Mouse (Mus musculus) heart, embryonic 16.5 days (tissue): ENCODE results near the gene Secisbp2. TPM values are rescaled to one million over a fixed set of nuclear protein-coding genes. Genes with fewer than 3 reads are reported as not detected.
"Not testable (repeated sequence)": the region's sequence is repeated elsewhere in the genome, so short reads cannot be mapped to it uniquely, and the experiment has no call there.

Experiments
- ATAC-seq: fragments of 200-750 bp; cut with Nextera tagmentation; replicated peaks from 2 replicates; pipeline ENCODE4 v1.8.0; 2017; ENCODE audit warnings: moderate number of reproducible peaks; ENCODE audit not compliant: insufficient read depth, low FRiP score; ENCODE audit errors: extremely low read depth
- H3K27ac ChIP-seq: fragments of 300-500 bp; sonication (generic); 2 replicates; pipeline ENCODE4 v1.5.1; 2014; ENCODE audit warnings: mild to moderate bottlenecking, low read length, control low read depth, moderate library complexity
- H3K27me3 ChIP-seq: fragments of 300-500 bp; sonication (generic); 2 replicates; pipeline ENCODE4 v1.6.1; 2014; ENCODE audit warnings: low read length, mixed read lengths; ENCODE audit not compliant: control insufficient read depth, insufficient read depth
- H3K36me3 ChIP-seq: fragments of 300-500 bp; sonication (generic); 2 replicates; pipeline ENCODE4 v1.6.1; 2014; ENCODE audit not compliant: control insufficient read depth, insufficient read depth
- H3K4me1 ChIP-seq: fragments of 300-500 bp; sonication (generic); 2 replicates; pipeline ENCODE4 v1.6.1; 2014; ENCODE audit warnings: low read length, mixed read lengths; ENCODE audit not compliant: control insufficient read depth, insufficient read depth
- H3K4me2 ChIP-seq: fragments of 300-500 bp; sonication (generic); 2 replicates; pipeline ENCODE4 v1.6.1; 2014; ENCODE audit warnings: low read depth, mild to moderate bottlenecking, control low read depth, low read length
- H3K4me3 ChIP-seq: fragments of 300-500 bp; sonication (generic); 2 replicates; pipeline ENCODE4 v1.5.1; 2014; ENCODE audit warnings: mild to moderate bottlenecking, control low read depth, low read length
- H3K9ac ChIP-seq: fragments of 300-500 bp; sonication (generic); 2 replicates; pipeline ENCODE4 v1.6.1; 2014; ENCODE audit warnings: low read length, control low read depth
- H3K9me3 ChIP-seq: fragments of 300-500 bp; sonication (generic); replicated peaks from 2 replicates; pipeline ENCODE4 v1.6.1; 2016; ENCODE audit warnings: low read length; ENCODE audit not compliant: control insufficient read depth
- WGBS: fragments of 180-500 bp; shearing (Covaris S2); extraction: QIAGEN DNeasy Blood & Tissue Kit; methylation state at CpG from one replicate; pipeline ENCODE4 v1.1.7; 2014; 5-methylcytosine and 5-hydroxymethylcytosine counted together
- polyA plus RNA-seq: library from polyadenylated mRNA; unstranded; fragments of >200 nt; fragmentation: Nextera tagmentation; extraction: Ambion mirVana; gene quantifications from 2 replicates; pipeline ENCODE4 v1.2.1, GENCODE M21; 2015

Secisbp2 gene
- polyA plus RNA-seq, 1 experiment from 2014 or later: 30.2 TPM

GRCm38 (mm10) chr13:51617306-51617705 is 34.2 kb upstream of the Secisbp2 start:
- H3K4me2 ChIP-seq: no peak overlapping the region
- H3K27me3 ChIP-seq: no peaks in the 10 kb centered on the region
- 49% methylated on average over 1 of the region's 1 CpGs for WGBS
- no peaks in the 10 kb centered on the region for H3K36me3 ChIP-seq
- H3K4me3 ChIP-seq: no peak overlapping the region
- no peaks in the 10 kb centered on the region for H3K9me3 ChIP-seq
- no peak overlapping the region for H3K27ac ChIP-seq
- H3K9ac ChIP-seq: no peak overlapping the region
- H3K4me1 ChIP-seq: no peaks in the 10 kb centered on the region
- no peak for ATAC-seq

- WGBS: 15% methylated on average over 6 of the region's 6 CpGs
- Histone ChIP-seq H3K9ac (no peak overlapping the region), H3K4me2 (peak overlapping the region; percentile 39; the same call in 1 of the 2 replicates), H3K4me3 (no peak overlapping the region), H3K36me3 (no peaks in the 10 kb centered on the region), H3K27me3 (no peaks in the 10 kb centered on the region), H3K9me3 (no peaks in the 10 kb centered on the region), H3K27ac (no peak overlapping the region), H3K4me1 (no peaks in the 10 kb centered on the region)
- no peak for ATAC-seq
Observed at GRCm38 (mm10) chr13:51617861-51618260, 33.6 kb upstream of the Secisbp2 start.

- ATAC-seq: no peak
- Histone ChIP-seq H3K4me3 (no peak overlapping the region), H3K27me3 (no peaks in the 10 kb centered on the region), H3K9ac (no peak overlapping the region), H3K27ac (no peak overlapping the region), H3K4me2 (no peak overlapping the region), H3K4me1 (no peaks in the 10 kb centered on the region), H3K9me3 (no peaks in the 10 kb centered on the region), H3K36me3 (no peaks in the 10 kb centered on the region)
- WGBS: 30% methylated on average over 9 of the region's 9 CpGs
Observed at GRCm38 (mm10) chr13:51618602-51619001, 32.9 kb upstream of the Secisbp2 start.

GRCm38 (mm10) chr13:51622626-51623025 is 28.9 kb upstream of the Secisbp2 start:
- no peaks in the 10 kb centered on the region for H3K4me1 ChIP-seq
- H3K27me3 ChIP-seq: no peaks in the 10 kb centered on the region
- H3K9ac ChIP-seq: no peak overlapping the region
- no peak overlapping the region for H3K4me2 ChIP-seq
- no peaks in the 10 kb centered on the region for H3K36me3 ChIP-seq
- WGBS: 65% methylated on average over 5 of the region's 5 CpGs
- H3K4me3 ChIP-seq: no peak overlapping the region
- no peak for ATAC-seq
- no peaks in the 10 kb centered on the region for H3K9me3 ChIP-seq
- H3K27ac ChIP-seq: no peak overlapping the region

- Histone ChIP-seq H3K27me3 (no peaks in the 10 kb centered on the region), H3K27ac (no peak overlapping the region), H3K4me2 (no peak overlapping the region), H3K4me1 (no peaks in the 10 kb centered on the region), H3K4me3 (no peak overlapping the region), H3K9ac (no peak overlapping the region), H3K9me3 (no peaks in the 10 kb centered on the region), H3K36me3 (no peaks in the 10 kb centered on the region)
- WGBS: 78% methylated on average over 2 of the region's 2 CpGs
- ATAC-seq: no peak
Observed at GRCm38 (mm10) chr13:51623678-51624077, 27.8 kb upstream of the Secisbp2 start.

GRCm38 (mm10) chr13:51628273-51628848 is 23.1 kb upstream of the Secisbp2 start:
- no peak for ATAC-seq
- 74% methylated on average over 6 of the region's 6 CpGs for WGBS
- Histone ChIP-seq H3K4me1 (no peaks in the 10 kb centered on the region), H3K36me3 (no peaks in the 10 kb centered on the region), H3K4me3 (no peak overlapping the region), H3K9ac (no peak overlapping the region), H3K27ac (no peak overlapping the region), H3K4me2 (no peak overlapping the region), H3K9me3 (no peaks in the 10 kb centered on the region), H3K27me3 (no peaks in the 10 kb centered on the region)

GRCm38 (mm10) chr13:51631354-51631992 is 20.0 kb upstream of the Secisbp2 start:
- 73% methylated on average over 15 of the region's 15 CpGs for WGBS

GRCm38 (mm10) chr13:51632560-51633218 is 18.8 kb upstream of the Secisbp2 start:
- no peaks in the 10 kb centered on the region for H3K36me3 ChIP-seq
- no peak overlapping the region for H3K27ac ChIP-seq
- WGBS: 81% methylated on average over 5 of the region's 5 CpGs
- H3K4me3 ChIP-seq: no peak overlapping the region
- H3K4me2 ChIP-seq: no peak overlapping the region
- H3K9me3 ChIP-seq: no peaks in the 10 kb centered on the region
- H3K27me3 ChIP-seq: no peaks in the 10 kb centered on the region
- no peaks in the 10 kb centered on the region for H3K4me1 ChIP-seq
- ATAC-seq: no peak
- no peak overlapping the region for H3K9ac ChIP-seq

More at GRCm38 (mm10) chr13:51631354-51631992, 20.0 kb upstream of the Secisbp2 start:
- ATAC-seq: no peak
- Histone ChIP-seq H3K36me3 (no peaks in the 10 kb centered on the region), H3K9me3 (no peaks in the 10 kb centered on the region), H3K4me1 (no peaks in the 10 kb centered on the region), H3K27ac (no peak overlapping the region), H3K4me2 (no peak overlapping the region), H3K4me3 (no peak overlapping the region), H3K27me3 (no peaks in the 10 kb centered on the region), H3K9ac (no peak overlapping the region)

GRCm38 (mm10) chr13:51635384-51635783 is 16.1 kb upstream of the Secisbp2 start:
- H3K4me2 ChIP-seq, ATAC-seq, H3K27ac ChIP-seq, H3K9ac ChIP-seq, H3K4me1 ChIP-seq, H3K4me3 ChIP-seq, H3K27me3 ChIP-seq, H3K36me3 ChIP-seq, H3K9me3 ChIP-seq: not testable (repeated sequence)
- 50% methylated on average over 4 of the region's 9 CpGs for WGBS
